Mouse (Mus musculus): ENCODE data around the gene Zyg11b.

- TF ChIP-seq POLR2A (IDR thresholded peaks at IDR 0.05; ENCODE audit: insufficient read depth, low read depth, low read length) (no peak), CTCF (IDR thresholded peaks at IDR 0.05) (no peak), EP300 (IDR thresholded peaks at IDR 0.05; ENCODE audit: insufficient read depth, low read depth, low read length) (0 out of 2 replicates have a peak, but pooled peaks have one; percentile 19)
Measured at GRCm38 (mm10) chr4:108344631-108345083, 43.8 kb upstream of the Zyg11b start.

All from heart, adult 2 months (tissue).